Mouse (Mus musculus) cortical plate, adult 2 months (tissue): Measurements from ENCODE around the gene Gsap. TPM values are rescaled to one million over a fixed set of nuclear protein-coding genes. Genes with fewer than 3 reads are reported as not detected.

Experiments
- H3K27ac ChIP-seq: fragments of 200-500 bp; 2 replicates; pipeline ENCODE4 v1.5.1; 2012; ENCODE audit warnings: low read length, control low read depth, inconsistent platforms; ENCODE audit not compliant: insufficient read depth
- H3K4me1 ChIP-seq: fragments of 200-500 bp; 2 replicates; pipeline ENCODE4 v1.6.1; 2011; ENCODE audit warnings: low read length; ENCODE audit not compliant: control insufficient read depth, insufficient read depth
- H3K4me3 ChIP-seq: fragments of 200-500 bp; 2 replicates; pipeline ENCODE4 v1.5.1; 2011; ENCODE audit warnings: mild to moderate bottlenecking, low read length, control low read depth; ENCODE audit not compliant: insufficient read depth
- CTCF ChIP-seq: fragments of 200-500 bp; IDR thresholded peaks from 2 replicates; pipeline ENCODE4 v1.5.1; 2011; ENCODE audit warnings: mild to moderate bottlenecking, control low read depth, low read length; ENCODE audit not compliant: insufficient read depth; ENCODE audit errors: extremely low read depth
- POLR2A ChIP-seq: fragments of 200-500 bp; IDR thresholded peaks from 2 replicates; pipeline ENCODE4 v1.6.1; 2011; ENCODE audit warnings: mild to moderate bottlenecking, low read length, control low read depth; ENCODE audit not compliant: insufficient read depth; ENCODE audit errors: extremely low read depth
- polyA plus RNA-seq: library from polyadenylated mRNA; depleted of rRNA; stranded (reverse); fragments of >200 nt; gene quantifications from 2 replicates; pipeline ENCODE4 v1.2.3, GENCODE M21; 2012

Gsap gene
- polyA plus RNA-seq, 1 experiment, result 6.7 TPM

DNA sequence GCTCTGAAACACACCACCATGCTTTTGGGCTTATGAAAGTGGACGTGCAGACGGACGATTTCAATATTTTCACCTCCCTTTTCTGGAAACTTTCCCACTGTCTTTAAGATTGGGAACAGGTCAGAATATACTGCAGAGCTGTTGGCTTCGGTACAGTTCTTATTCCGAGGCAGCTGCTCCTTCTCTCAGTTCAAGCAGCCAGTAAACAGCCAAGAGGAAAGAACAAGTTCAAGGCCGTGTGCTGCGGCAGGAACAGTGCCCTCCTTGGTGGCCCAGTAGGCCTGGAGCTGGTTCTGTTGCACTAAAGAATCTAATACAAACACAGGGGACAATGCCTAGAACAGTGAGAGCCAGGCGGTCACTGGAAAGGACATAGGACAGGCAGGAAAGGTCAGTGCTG lies 104.5 kb downstream of the Gsap start:
- H3K27ac ChIP-seq, result no peak overlapping the region
- TF ChIP-seq CTCF (no peak), POLR2A (no peak)
- no peaks in the 10 kb centered on the region for H3K4me1 ChIP-seq
- H3K4me3 ChIP-seq, result no peak overlapping the region

DNA sequence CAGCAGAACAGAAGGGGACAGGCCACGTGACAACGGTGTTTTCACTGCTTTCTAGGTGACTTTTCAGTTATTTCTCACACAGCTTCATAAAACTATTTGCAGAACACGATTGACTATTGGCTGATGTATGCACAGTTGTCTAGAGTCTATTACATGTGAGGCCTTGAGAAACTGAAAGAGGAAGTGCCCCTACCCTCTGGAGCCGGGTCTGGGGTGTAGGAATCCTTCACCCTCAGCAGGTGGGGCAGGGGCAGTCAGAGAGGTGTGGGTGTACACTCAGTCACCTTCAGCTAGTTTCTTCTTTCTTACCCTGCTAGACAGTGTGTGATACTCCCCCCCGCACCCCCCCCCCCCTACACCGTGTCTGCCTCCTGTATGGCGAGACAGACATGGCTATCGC lies 109.6 kb downstream of the Gsap start:
- H3K27ac ChIP-seq, result no peak overlapping the region
- no peaks in the 10 kb centered on the region for H3K4me1 ChIP-seq
- no peak overlapping the region for H3K4me3 ChIP-seq
- no peak for TF ChIP-seq CTCF
- no peak for TF ChIP-seq POLR2A

DNA sequence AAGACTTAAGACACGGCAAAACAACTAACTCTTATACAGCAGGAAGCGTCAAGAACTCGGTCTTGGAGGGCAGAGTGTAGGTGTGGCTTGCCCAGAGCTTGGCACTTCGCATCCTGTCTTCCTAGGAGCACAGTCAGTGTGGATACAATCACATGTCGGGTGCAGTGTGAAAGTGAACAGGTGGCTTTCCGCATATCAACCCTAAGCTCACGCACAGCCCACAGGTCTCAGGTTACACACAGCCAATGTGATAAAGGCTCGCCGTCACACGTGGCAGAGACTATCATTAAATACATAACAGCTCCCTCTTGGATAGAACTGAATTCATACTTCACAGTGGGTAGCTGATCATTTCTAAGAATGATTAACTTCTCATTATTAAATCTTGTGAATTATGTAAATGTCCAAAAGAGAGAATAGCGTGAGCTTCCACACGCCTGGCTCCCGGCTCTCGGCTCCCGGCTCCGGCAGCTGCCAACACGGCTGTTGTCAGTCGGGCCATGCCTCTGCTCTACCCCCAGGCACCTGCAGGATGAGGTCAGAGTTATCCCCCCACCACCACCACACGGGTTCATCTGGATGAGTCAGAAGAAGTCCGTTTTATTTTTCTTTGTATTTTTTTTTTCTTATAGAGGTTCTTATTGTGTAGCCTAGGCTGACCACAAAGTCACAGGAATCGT lies 113.2 kb downstream of the Gsap start:
- TF ChIP-seq POLR2A, result no peak
- TF ChIP-seq CTCF, result no peak
- Histone ChIP-seq H3K27ac (no peak overlapping the region), H3K4me1 (no peaks in the 10 kb centered on the region), H3K4me3 (no peak overlapping the region)

DNA sequence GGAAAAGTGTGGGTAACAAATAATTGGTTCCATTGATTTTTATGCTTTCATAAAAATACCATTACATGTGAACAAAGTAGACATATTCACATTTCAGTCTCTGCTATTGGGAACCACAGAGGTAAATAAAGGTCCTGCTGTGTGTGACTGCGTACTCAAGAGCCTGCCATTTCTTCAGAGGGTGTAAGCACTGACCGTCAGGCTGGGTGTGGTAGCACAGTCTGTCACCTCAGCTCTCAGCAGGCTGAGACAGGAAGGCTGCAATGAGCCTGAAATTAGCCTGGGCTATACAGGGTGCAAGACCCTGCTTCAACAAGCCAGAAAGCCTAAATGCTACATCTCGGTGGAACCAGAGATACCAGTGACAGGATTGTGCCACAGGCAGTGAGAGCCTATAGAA lies 114.0 kb downstream of the Gsap start:
- no peaks in the 10 kb centered on the region for H3K4me1 ChIP-seq
- H3K27ac ChIP-seq, result no peak overlapping the region
- TF ChIP-seq POLR2A, result no peak
- no peak for TF ChIP-seq CTCF
- H3K4me3 ChIP-seq, result no peak overlapping the region

DNA sequence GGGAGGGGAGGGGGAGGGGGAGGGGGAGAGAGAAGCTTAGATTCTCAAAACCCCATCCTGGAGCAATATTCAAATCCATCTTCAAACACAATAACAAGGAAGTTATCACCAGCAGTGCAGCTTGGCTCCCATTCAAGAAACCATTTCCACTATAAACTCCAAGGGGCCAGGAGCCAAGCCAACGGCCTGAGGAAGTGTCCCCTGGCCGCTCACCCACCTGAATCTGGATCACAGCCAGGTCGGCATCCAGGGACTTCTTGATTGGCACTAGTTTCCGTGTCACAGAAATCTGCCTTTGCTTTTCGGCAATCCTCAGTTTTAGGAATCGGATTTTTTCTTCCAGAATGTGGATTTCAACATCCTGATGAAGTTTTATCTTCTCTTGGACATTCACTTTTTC lies 115.0 kb downstream of the Gsap start:
- no peak for TF ChIP-seq CTCF
- TF ChIP-seq POLR2A, result no peak
- Histone ChIP-seq H3K27ac (no peak overlapping the region), H3K4me3 (no peak overlapping the region), H3K4me1 (no peaks in the 10 kb centered on the region)

DNA sequence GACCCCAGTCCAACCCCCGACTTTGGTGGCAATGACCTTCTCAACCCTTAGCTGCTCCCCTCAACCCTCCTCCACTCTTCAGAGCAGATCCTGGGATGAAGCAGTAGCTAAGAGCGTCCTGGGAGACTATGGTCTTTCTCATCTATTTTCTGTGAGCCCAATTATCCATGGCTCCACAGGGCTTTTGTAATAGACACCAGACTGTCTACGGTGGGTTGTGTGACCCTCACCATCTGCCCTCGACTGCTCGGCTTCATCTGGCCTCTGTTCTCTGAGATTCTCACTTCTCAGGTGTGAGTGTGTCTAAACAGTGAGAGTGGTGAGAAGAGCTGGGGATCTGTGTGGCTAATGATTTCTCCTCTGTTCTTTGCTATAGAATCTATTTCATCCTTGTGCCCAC lies 121.1 kb downstream of the Gsap start:
- H3K27ac ChIP-seq, result no peak overlapping the region
- H3K4me1 ChIP-seq, result no peaks in the 10 kb centered on the region
- no peak overlapping the region for H3K4me3 ChIP-seq
- TF ChIP-seq CTCF (no peak), POLR2A (no peak)

DNA sequence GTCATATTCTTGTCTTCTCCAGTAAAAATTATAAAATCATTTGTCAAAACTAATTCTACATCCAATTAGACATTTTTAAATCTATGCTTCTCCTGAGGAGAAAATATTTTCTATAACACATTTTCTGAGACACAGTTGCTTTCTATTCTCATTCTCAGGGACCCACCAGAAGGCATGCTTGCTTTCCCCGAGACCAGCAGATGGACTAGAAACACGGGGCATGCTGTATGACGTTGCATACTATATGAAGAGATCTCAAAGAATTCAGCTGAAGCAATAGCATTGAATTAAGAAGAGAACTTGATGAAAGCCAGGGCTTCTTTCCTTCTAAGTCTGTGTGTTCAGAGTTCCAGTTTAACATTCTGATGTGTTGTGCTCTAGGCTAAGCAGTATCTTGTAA lies 128.6 kb downstream of the Gsap start:
- Histone ChIP-seq H3K27ac (no peak overlapping the region), H3K4me1 (no peaks in the 10 kb centered on the region), H3K4me3 (no peak overlapping the region)
- TF ChIP-seq POLR2A (no peak), CTCF (no peak)

DNA sequence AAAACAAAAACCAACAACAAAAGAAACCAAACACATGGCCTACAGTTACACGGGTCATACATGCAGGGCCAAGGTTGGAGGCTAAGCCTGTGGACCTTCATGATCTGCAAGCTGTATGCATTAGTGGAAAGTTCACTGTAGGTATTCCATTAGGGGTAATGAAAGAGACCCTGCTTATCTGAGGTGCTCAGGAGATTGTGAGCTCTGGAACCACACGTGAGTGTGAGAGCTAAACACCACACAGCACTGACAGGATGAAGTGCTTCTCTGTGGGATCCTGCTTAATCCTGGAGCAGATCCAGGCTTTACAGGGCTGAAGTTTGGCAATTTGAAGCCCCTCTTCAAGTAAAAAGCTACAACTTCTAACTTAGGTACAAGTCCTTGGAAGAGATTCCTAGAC lies 134.1 kb downstream of the Gsap start:
- Histone ChIP-seq H3K4me1 (no peaks in the 10 kb centered on the region), H3K27ac (no peak overlapping the region), H3K4me3 (no peak overlapping the region)
- TF ChIP-seq POLR2A (no peak), CTCF (no peak)

DNA sequence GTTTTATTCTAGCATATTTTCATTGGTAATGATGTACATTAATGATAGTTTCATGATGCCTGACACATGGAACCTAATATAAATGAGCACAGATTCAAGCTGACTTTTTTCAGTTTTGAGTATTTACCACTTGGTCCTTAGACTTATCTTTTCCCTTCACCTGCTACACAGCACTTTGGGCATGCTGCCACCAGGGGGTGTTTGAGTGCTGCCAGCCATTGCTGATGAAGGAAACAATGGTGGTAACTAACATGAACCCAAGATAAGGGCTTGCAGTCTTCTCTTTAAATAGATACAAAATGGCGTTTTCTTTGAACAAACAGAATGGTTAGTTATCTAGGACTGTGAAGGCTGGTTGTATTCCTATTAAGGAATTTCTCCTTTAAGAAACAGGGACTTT lies 140.4 kb downstream of the Gsap start:
- no peak for TF ChIP-seq POLR2A
- TF ChIP-seq CTCF, result peak; percentile 44
- no peak overlapping the region for H3K27ac ChIP-seq
- H3K4me1 ChIP-seq, result 0 out of 2 replicates have a peak, but pooled peaks cover 3% of the 10 kb centered on the region
- no peak overlapping the region for H3K4me3 ChIP-seq

DNA sequence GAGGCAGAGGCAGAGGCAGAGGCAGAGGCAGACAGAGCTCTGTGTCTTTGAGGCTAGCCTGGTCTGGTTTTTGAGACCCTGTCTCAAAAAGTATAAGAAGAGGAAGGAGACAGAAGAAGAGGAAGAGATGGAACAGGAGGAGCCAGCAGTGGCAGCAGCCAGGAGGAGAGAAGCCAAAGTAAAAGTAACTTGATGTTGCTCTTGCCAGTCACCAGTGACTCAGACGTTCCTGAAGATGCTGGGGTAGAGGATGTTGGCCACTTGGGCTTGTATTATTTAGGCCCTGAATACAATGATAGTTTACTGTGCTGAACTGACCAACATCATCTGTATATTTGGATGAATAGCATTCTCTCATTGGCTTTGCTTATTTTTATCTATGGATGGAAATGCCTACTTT lies 142.5 kb downstream of the Gsap start:
- H3K4me3 ChIP-seq, result no peak overlapping the region
- H3K27ac ChIP-seq, result no peak overlapping the region
- 0 out of 2 replicates have a peak, but pooled peaks cover 3% of the 10 kb centered on the region for H3K4me1 ChIP-seq
- TF ChIP-seq POLR2A (no peak), CTCF (no peak)
